Mouse (Mus musculus): ENCODE results near the gene Cpb2. TPM values are rescaled to one million over a fixed set of nuclear protein-coding genes. Genes with fewer than 3 reads are reported as not detected.

Cpb2 gene
- polyA plus RNA-seq (2014; fragmentation: Illumina TruSeq; extraction: RNeasy Lipid Tissue Mini Kit (QIAGEN cat#74804); ENCODE audit: low read depth, low replicate concordance) = 0.42 TPM

GRCm38 (mm10) chr14:75242087-75242486 lies at the start of gene Cpb2:
Gene Cpb2 (plus strand): TSS chr14:75242287.

GRCm38 (mm10) chr14:75284193-75284915 lies 42.3 kb downstream of the Cpb2 start, which contains the start of gene Zc3h13:
Gene Zc3h13 (plus strand): TSS chr14:75284373.

Other genes with a start within 250 kb of the Cpb2 start
- 1.0 TPM for gene Rubcnl, start 226.3 kb upstream of the Cpb2 start, polyA plus RNA-seq (2014; fragmentation: Illumina TruSeq; extraction: RNeasy Lipid Tissue Mini Kit (QIAGEN cat#74804); ENCODE audit: low read depth, low replicate concordance)
- not detected for gene Lrrc63, start 111.4 kb upstream of the Cpb2 start, polyA plus RNA-seq (2014; fragmentation: Illumina TruSeq; extraction: RNeasy Lipid Tissue Mini Kit (QIAGEN cat#74804); ENCODE audit: low read depth, low replicate concordance)
- gene Lcp1, start 111.2 kb upstream of the Cpb2 start, polyA plus RNA-seq (2014; fragmentation: Illumina TruSeq; extraction: RNeasy Lipid Tissue Mini Kit (QIAGEN cat#74804); ENCODE audit: low read depth, low replicate concordance) = 13.6 TPM
- gene Zc3h13, start 42.1 kb downstream of the Cpb2 start, polyA plus RNA-seq (2014; fragmentation: Illumina TruSeq; extraction: RNeasy Lipid Tissue Mini Kit (QIAGEN cat#74804); ENCODE audit: low read depth, low replicate concordance) = 19.5 TPM
- gene Siah3, start 213.7 kb downstream of the Cpb2 start, polyA plus RNA-seq (2014; fragmentation: Illumina TruSeq; extraction: RNeasy Lipid Tissue Mini Kit (QIAGEN cat#74804); ENCODE audit: low read depth, low replicate concordance) = not detected